Mouse (Mus musculus) brain, embryonic 14.5 days (tissue): ENCODE measurements around the gene Cxcr1.

Experiments
- CTCF ChIP-seq: fragments of 200-500 bp; IDR thresholded peaks from 2 replicates; pipeline ENCODE4 v1.5.1; 2012; ENCODE audit warnings: inconsistent platforms, mild to moderate bottlenecking, moderate library complexity, borderline replicate concordance; ENCODE audit not compliant: insufficient read depth, insufficient read length; ENCODE audit errors: extremely low read depth
- POLR2A ChIP-seq: fragments of 200-500 bp; IDR thresholded peaks from 2 replicates; pipeline ENCODE4 v1.6.1; 2012; ENCODE audit warnings: mild to moderate bottlenecking, inconsistent platforms, borderline replicate concordance; ENCODE audit not compliant: poor library complexity, insufficient read depth, insufficient read length, severe bottlenecking; ENCODE audit errors: extremely low read depth

DNA sequence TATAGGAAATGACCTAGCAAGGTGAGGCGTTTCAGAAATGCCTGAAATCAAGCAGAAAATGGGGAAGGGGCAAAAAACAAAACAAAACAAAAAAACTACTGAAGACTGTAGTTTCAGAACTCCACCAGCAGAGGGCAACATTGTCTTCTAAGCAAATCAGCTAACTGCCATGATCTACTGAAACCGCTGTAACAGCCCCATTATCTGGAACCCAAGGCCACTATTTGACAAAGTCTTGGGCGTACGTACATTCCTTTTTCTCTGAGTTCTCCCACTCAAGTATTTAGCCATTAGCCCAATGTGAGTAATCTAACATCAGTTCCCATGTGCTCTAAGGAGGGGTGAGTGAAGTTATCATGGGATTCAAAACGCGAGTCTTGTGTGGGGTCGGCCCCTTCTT, 11.4 kb upstream of the Cxcr1 start:
- TF ChIP-seq POLR2A (no peak), CTCF (peak; percentile 58; the same call in 1 of the 2 replicates)
